Mouse (Mus musculus): ENCODE data around the gene Abhd17c. TPM values are rescaled to one million over a fixed set of nuclear protein-coding genes. Genes with fewer than 3 reads are reported as not detected.
"Not testable (repeated sequence)": the region's sequence is repeated elsewhere in the genome, so short reads cannot be mapped to it uniquely, and the experiment has no call there.

Gene Abhd17c
- total and polyA plus RNA-seq, 2 experiments from 2014 or later = 67.4 to 89.7 TPM

DNA sequence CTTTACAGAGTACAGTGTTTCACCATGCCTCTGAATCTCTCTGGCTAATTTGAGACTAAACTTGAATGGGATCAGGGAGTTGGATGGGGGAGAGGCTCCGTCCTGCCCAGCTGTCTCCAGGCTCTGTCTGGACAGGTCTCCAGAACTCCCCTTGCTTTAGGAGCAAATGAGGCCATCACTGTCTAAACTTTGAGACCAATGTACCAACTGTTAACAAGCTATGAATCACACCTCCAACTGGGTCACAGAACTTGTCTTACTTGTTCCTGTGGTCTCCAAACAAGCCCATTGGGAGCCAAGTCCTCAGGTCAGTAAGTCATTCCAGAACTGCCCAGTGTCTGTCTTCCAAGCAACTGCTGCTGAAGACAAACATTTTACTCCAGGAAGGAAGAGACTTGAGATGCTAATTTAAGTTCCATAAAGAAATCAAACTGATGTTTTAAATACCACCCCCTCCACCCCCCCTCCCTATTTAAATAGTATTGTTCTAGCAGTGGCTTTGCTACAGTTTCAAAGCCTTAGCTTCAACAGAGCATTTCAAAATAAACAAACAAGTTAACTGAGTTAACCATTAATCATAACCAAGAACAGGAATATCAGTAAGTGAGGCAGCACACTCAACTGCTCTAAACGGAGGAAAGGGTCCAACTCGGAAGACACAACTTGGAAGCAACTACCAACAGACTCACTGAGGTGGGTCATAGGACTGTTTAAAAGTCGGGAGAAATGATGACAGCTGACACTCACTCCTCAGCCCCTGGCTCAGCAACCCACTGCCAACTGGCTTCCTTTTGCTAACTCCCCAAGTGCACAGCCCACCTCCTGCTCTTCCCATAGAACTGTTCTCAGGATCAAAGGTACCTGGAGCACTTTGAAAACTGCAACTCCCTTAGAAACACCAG lies 15.6 kb downstream of the Abhd17c start:
- Histone ChIP-seq H3K27me3 (ENCODE audit: insufficient read depth, low read length) (no peaks in the 10 kb centered on the region), H3K4me2 (ENCODE audit: low read depth, low read length) (no peak overlapping the region), H3K4me3 (ENCODE audit: low read length) (no peak overlapping the region), H3K36me3 (ENCODE audit: insufficient read depth, low read length) (no peaks in the 10 kb centered on the region), H3K4me1 (ENCODE audit: insufficient read depth, low read length) (0 out of 2 replicates have a peak, but pooled peaks cover 3% of the 10 kb centered on the region), H3K9me3 (ENCODE audit: low read length) (no peaks in the 10 kb centered on the region), H3K9ac (replicated peaks; ENCODE audit: low read length) (no peak overlapping the region), H3K27ac (no peak overlapping the region)
- no peak for ATAC-seq
- no peak for DNase-seq (ENCODE audit: low spot score)
- WGBS = 72% methylated on average over 4 of the region's 4 CpGs
- no peak for TF ChIP-seq CTCF (IDR thresholded peaks at IDR 0.05; ENCODE audit: low read depth)

DNA sequence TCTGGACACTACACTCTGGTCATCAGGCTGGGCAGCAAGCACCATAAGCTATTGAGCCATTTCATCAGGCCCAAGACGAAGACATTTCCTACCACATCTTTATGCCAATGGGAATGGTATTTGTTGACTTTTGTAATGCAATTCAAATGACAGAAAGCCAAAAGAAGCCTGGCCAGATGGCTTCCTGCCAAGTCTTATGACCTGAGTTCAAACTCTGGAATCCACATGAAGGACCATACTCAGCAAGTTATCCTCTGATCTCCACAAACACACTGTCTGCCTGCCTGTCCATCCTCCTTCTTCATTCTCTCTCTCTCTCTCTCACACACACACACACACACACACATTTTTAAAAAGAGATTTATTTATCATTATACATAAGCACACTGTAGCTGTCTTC lies 19.0 kb downstream of the Abhd17c start:
- no peak for TF ChIP-seq CTCF (IDR thresholded peaks at IDR 0.05; ENCODE audit: low read depth)
- Histone ChIP-seq H3K27me3 (ENCODE audit: insufficient read depth, low read length) (no peaks in the 10 kb centered on the region), H3K4me2 (ENCODE audit: low read depth, low read length) (no peak overlapping the region), H3K4me1 (ENCODE audit: insufficient read depth, low read length) (no peaks in the 10 kb centered on the region), H3K9ac (replicated peaks; ENCODE audit: low read length) (no peak overlapping the region), H3K36me3 (ENCODE audit: insufficient read depth, low read length) (no peaks in the 10 kb centered on the region), H3K27ac (no peak overlapping the region), H3K9me3 (ENCODE audit: low read length) (no peaks in the 10 kb centered on the region), H3K4me3 (ENCODE audit: low read length) (no peak overlapping the region)
- no peak for DNase-seq (ENCODE audit: low spot score)
- ATAC-seq = no peak
- 54% methylated on average over 1 of the region's 1 CpGs for WGBS

DNA sequence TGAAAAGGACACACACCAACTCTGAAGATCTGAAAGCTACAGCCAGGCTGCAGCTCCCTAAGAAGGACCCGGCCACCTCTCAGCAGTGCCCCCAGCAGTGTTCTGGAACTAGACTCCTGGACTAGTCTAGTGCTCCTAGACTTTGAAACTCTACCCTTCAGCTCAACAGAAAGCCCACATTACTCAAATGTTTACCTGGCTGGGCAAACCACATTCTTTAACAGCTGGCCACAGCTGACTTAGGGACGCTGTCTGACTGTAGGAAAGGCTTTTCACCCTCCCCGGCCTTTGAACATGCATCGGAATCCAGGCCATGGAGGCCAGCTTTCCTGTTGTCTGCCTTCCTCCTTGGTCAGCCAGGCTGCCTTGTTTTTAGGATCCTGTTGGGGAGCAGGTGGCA lies 20.0 kb downstream of the Abhd17c start:
- no peaks in the 10 kb centered on the region for H3K27me3 ChIP-seq (ENCODE audit: insufficient read depth, low read length)
- H3K4me2 ChIP-seq (ENCODE audit: low read depth, low read length) = no peak overlapping the region
- TF ChIP-seq CTCF (IDR thresholded peaks at IDR 0.05; ENCODE audit: low read depth) = no peak
- no peaks in the 10 kb centered on the region for H3K9me3 ChIP-seq (ENCODE audit: low read length)
- WGBS = 95% methylated on average over 4 of the region's 4 CpGs
- no peak for ATAC-seq
- H3K36me3 ChIP-seq (ENCODE audit: insufficient read depth, low read length) = no peaks in the 10 kb centered on the region
- no peaks in the 10 kb centered on the region; the same call in 1 of the 2 replicates for H3K4me1 ChIP-seq (ENCODE audit: insufficient read depth, low read length)
- no peak for DNase-seq (ENCODE audit: low spot score)
- no peak overlapping the region for H3K27ac ChIP-seq
- no peak overlapping the region for H3K9ac ChIP-seq (replicated peaks; ENCODE audit: low read length)
- H3K4me3 ChIP-seq (ENCODE audit: low read length) = no peak overlapping the region

DNA sequence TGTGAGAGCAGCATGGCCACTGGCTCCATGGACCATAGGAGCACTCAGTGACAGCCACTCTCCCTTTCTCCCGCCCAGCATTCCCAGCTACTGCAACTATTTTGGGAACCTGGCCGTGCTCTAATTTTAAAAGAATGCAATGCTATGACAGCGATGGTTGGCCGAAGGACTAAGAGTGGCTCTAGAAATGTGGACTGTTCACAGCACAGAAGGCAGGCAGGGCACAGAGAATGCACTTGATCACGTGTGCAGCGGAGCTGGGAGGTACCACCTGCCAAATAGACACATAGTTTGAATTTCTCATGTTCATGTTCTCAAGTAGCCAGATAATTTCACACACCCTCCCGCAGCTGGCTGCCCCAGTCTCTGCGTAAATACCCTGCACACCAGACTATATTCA lies 23.0 kb downstream of the Abhd17c start:
- no peaks in the 10 kb centered on the region for H3K9me3 ChIP-seq (ENCODE audit: low read length)
- H3K4me1 ChIP-seq (ENCODE audit: insufficient read depth, low read length) = no peaks in the 10 kb centered on the region; the same call in 1 of the 2 replicates
- no peak overlapping the region for H3K4me2 ChIP-seq (ENCODE audit: low read depth, low read length)
- H3K27me3 ChIP-seq (ENCODE audit: insufficient read depth, low read length) = no peaks in the 10 kb centered on the region
- WGBS = 64% methylated on average over 8 of the region's 8 CpGs
- H3K9ac ChIP-seq (replicated peaks; ENCODE audit: low read length) = no peak overlapping the region
- no peak for TF ChIP-seq CTCF (IDR thresholded peaks at IDR 0.05; ENCODE audit: low read depth)
- no peak overlapping the region for H3K27ac ChIP-seq
- no peak overlapping the region for H3K4me3 ChIP-seq (ENCODE audit: low read length)
- no peaks in the 10 kb centered on the region for H3K36me3 ChIP-seq (ENCODE audit: insufficient read depth, low read length)
- DNase-seq (ENCODE audit: low spot score) = no peak
- ATAC-seq = no peak

DNA sequence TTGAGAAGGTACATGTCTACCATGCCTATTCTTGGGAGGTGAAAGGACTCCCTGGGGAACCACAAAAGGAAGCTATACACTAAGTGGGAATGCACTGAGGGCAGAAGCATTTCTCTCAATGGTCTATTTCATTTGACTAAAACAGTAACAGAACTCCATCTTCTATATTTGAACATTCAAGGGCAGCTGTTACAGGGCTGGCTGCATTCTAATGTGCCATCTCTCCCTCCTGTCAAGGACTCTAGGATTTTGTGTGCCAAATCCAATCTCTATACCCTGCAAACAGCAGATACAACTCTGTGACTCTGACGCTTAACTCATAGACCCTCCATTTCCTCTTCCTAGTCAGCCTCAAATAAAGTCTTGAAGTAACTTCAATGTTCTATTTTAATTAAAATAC lies 26.0 kb downstream of the Abhd17c start:
- Histone ChIP-seq H3K9me3 (ENCODE audit: low read length) (no peaks in the 10 kb centered on the region), H3K4me3 (ENCODE audit: low read length) (no peak overlapping the region), H3K4me1 (ENCODE audit: insufficient read depth, low read length) (no peaks in the 10 kb centered on the region; the same call in 1 of the 2 replicates), H3K36me3 (ENCODE audit: insufficient read depth, low read length) (no peaks in the 10 kb centered on the region), H3K9ac (replicated peaks; ENCODE audit: low read length) (no peak overlapping the region), H3K27me3 (ENCODE audit: insufficient read depth, low read length) (no peaks in the 10 kb centered on the region), H3K4me2 (ENCODE audit: low read depth, low read length) (no peak overlapping the region), H3K27ac (no peak overlapping the region)
- TF ChIP-seq CTCF (IDR thresholded peaks at IDR 0.05; ENCODE audit: low read depth) = no peak
- ATAC-seq (no peak), DNase-seq (ENCODE audit: low spot score) (no peak)
- WGBS = 81% methylated on average over 1 of the region's 1 CpGs

DNA sequence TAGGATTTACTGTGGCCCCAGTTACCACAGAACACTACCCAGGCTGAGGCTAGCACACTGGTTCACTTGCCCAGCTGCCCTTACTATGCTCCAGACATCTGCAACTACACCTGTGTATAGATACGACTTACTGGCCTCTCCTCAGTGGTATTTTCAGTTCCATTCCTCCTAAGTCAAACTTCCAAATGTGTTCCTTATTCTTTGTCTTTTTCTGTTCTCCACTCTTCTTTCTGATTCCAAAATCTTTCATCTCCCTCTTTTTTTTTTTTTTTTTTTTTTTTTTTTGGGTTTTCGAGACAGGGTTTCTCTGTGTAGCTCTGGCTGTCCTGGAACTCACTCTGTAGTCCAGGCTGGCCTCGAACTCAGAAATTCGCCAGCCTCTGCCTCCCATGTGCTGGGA lies 28.0 kb downstream of the Abhd17c start:
- H3K4me2 ChIP-seq (ENCODE audit: low read depth, low read length); H3K9me3 ChIP-seq (ENCODE audit: low read length); H3K9ac ChIP-seq (replicated peaks; ENCODE audit: low read length); H3K27ac ChIP-seq; H3K4me3 ChIP-seq (ENCODE audit: low read length); H3K36me3 ChIP-seq (ENCODE audit: insufficient read depth, low read length); DNase-seq (ENCODE audit: low spot score); H3K27me3 ChIP-seq (ENCODE audit: insufficient read depth, low read length); ATAC-seq: not testable (repeated sequence)
- H3K4me1 ChIP-seq (ENCODE audit: insufficient read depth, low read length) = peaks cover 10% of the 10 kb centered on the region; the same call in 1 of the 2 replicates
- WGBS = 89% methylated on average over 4 of the region's 4 CpGs

DNA sequence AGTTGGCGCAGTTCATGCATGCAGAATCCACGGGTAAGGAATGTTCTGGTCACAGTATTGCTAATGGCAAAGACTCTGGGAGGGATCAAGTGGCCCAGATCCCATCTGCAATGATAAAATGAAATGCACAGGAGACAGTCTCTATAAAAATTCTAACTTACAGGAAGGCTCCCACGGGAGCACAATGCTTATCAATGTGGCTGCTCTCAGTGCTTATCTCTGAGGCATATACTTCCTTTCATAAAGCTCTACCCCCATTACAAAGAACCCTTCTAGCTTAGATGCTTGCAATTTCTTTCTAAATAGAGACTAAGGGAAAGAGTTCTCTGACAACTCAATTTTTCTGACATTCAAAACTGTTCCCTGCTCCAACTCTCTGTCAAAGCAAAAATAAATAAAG lies 29.9 kb downstream of the Abhd17c start:
- H3K27me3 ChIP-seq (ENCODE audit: insufficient read depth, low read length) = no peaks in the 10 kb centered on the region
- TF ChIP-seq CTCF (IDR thresholded peaks at IDR 0.05; ENCODE audit: low read depth) = no peak
- H3K9me3 ChIP-seq (ENCODE audit: low read length) = no peaks in the 10 kb centered on the region
- H3K4me1 ChIP-seq (ENCODE audit: insufficient read depth, low read length) = peaks cover 10% of the 10 kb centered on the region; the same call in 1 of the 2 replicates
- DNase-seq (ENCODE audit: low spot score) = no peak
- no peaks in the 10 kb centered on the region for H3K36me3 ChIP-seq (ENCODE audit: insufficient read depth, low read length)
- no peak overlapping the region for H3K9ac ChIP-seq (replicated peaks; ENCODE audit: low read length)
- no peak overlapping the region for H3K4me3 ChIP-seq (ENCODE audit: low read length)
- WGBS = 79% methylated on average over 3 of the region's 3 CpGs
- ATAC-seq = no peak
- H3K27ac ChIP-seq = no peak overlapping the region
- no peak overlapping the region for H3K4me2 ChIP-seq (ENCODE audit: low read depth, low read length)
